Mouse (Mus musculus) CH12.LX (cell line): ENCODE measurements around the gene Gm43552. TPM values are rescaled to one million over a fixed set of nuclear protein-coding genes. Genes with fewer than 3 reads are reported as not detected.

Source experiments
- DNase-seq: peaks from one replicate; pipeline ENCODE4 v3.0.0-alpha.2; 2013; ENCODE audit errors: extremely low read depth
- H3K27ac ChIP-seq: 2 replicates; pipeline ENCODE4 v1.5.1; 2012; ENCODE audit warnings: low read depth, mild to moderate bottlenecking, control low read depth, moderate library complexity; ENCODE audit not compliant: insufficient read depth
- H3K27me3 ChIP-seq: replicated peaks from 2 replicates; pipeline ENCODE3; 2012; ENCODE audit warnings: inconsistent platforms
- H3K36me3 ChIP-seq, 2 experiments: replicated peaks in 1 of 2; 2 replicates each; pipeline versions ENCODE3 to v1.6.1; 2012; ENCODE audit warnings: inconsistent platforms in 1 of 2, low read length in 1 of 2, mild to moderate bottlenecking in 1 of 2, mixed read lengths in 1 of 2, moderate library complexity in 1 of 2; ENCODE audit not compliant: control insufficient read depth in 1 of 2, insufficient read depth in 1 of 2
- H3K4me1 ChIP-seq, 2 experiments: 2 replicates each; pipeline ENCODE4 v1.6.1; 2012; ENCODE audit warnings: inconsistent platforms in 1 of 2, moderate library complexity in 1 of 2; ENCODE audit not compliant: insufficient read depth in 2 of 2, control insufficient read depth in 1 of 2
- H3K4me2 ChIP-seq: 2 replicates; pipeline ENCODE4 v1.6.1; 2012; ENCODE audit warnings: low read depth, mild to moderate bottlenecking, control low read depth; ENCODE audit not compliant: poor library complexity, insufficient read depth, severe bottlenecking
- H3K4me3 ChIP-seq, 3 experiments: fragments of 150-350 bp in 1 of 3; sonication (generic) in 1 of 3; replicated peaks in 1 of 3; 2 replicates each; pipeline versions ENCODE3 to v1.5.1; 2011 to 2012; ENCODE audit warnings: low read depth in 2 of 3, low read length in 2 of 3, mild to moderate bottlenecking in 2 of 3, moderate library complexity in 2 of 3, control low read depth in 1 of 3, improper control_type of control experiment in 1 of 3, inconsistent platforms in 1 of 3, mixed read lengths in 1 of 3; ENCODE audit not compliant: poor library complexity in 1 of 3
- H3K79me2 ChIP-seq: replicated peaks from 2 replicates; pipeline ENCODE4 v1.6.1; 2012; ENCODE audit warnings: mild to moderate bottlenecking, moderate library complexity; ENCODE audit not compliant: control insufficient read depth, poor library complexity, insufficient read depth, severe bottlenecking; ENCODE audit errors: extremely low read depth
- H3K9ac ChIP-seq: 2 replicates; pipeline ENCODE4 v1.6.1; 2012; ENCODE audit warnings: low read depth, mild to moderate bottlenecking, control low read depth, moderate library complexity; ENCODE audit not compliant: insufficient read depth
- H3K9me3 ChIP-seq: replicated peaks from 2 replicates; pipeline ENCODE3; 2012; ENCODE audit warnings: low read length, inconsistent platforms, mixed read lengths
- CTCF ChIP-seq, 2 experiments: IDR thresholded peaks in 1 of 2; conservative IDR thresholded peaks in 1 of 2; 2 replicates each; pipeline ENCODE4 v1.5.1; 2011 to 2012; ENCODE audit warnings: low read depth in 2 of 2, low read length in 2 of 2, improper control_type of control experiment in 1 of 2, inconsistent platforms in 1 of 2, mild to moderate bottlenecking in 1 of 2, moderate library complexity in 1 of 2
- ETS1 ChIP-seq: conservative IDR thresholded peaks from 2 replicates; pipeline ENCODE4 v1.6.1; 2012; ENCODE audit warnings: low read depth, mild to moderate bottlenecking, inconsistent platforms, low read length, improper control_type of control experiment, moderate library complexity
- HCFC1 ChIP-seq: IDR thresholded peaks from 2 replicates; pipeline ENCODE4 v1.6.1; 2012; ENCODE audit warnings: low read depth, mild to moderate bottlenecking, inconsistent platforms, low read length, improper control_type of control experiment
- IRF4 ChIP-seq: IDR thresholded peaks from 2 replicates; pipeline ENCODE4 v1.6.1; 2014; ENCODE audit warnings: low read depth, mild to moderate bottlenecking, inconsistent platforms, low read length, improper control_type of control experiment
- JUN ChIP-seq: IDR thresholded peaks from 2 replicates; pipeline ENCODE4 v1.6.1; 2011; ENCODE audit warnings: low read depth, mild to moderate bottlenecking, low read length, improper control_type of control experiment, moderate library complexity; ENCODE audit not compliant: insufficient read depth
- JUND ChIP-seq: conservative IDR thresholded peaks from 2 replicates; pipeline ENCODE4 v1.6.1; 2011; ENCODE audit warnings: low read depth, low read length, improper control_type of control experiment
- KAT2A ChIP-seq: IDR thresholded peaks from 2 replicates; pipeline ENCODE4 v1.6.1; 2012; ENCODE audit warnings: low read length, improper control_type of control experiment, inconsistent platforms; ENCODE audit not compliant: insufficient replicate concordance
- MAZ ChIP-seq: IDR thresholded peaks from 2 replicates; pipeline ENCODE4 v1.6.1; 2012; ENCODE audit warnings: low read depth, mild to moderate bottlenecking, inconsistent platforms, low read length, improper control_type of control experiment, moderate library complexity
- MEF2A ChIP-seq: IDR thresholded peaks from 2 replicates; pipeline ENCODE4 v1.6.1; 2014; ENCODE audit warnings: low read depth, mild to moderate bottlenecking, inconsistent platforms, low read length, improper control_type of control experiment, borderline replicate concordance
- MYC ChIP-seq: IDR thresholded peaks from 2 replicates; pipeline ENCODE4 v1.6.1; 2011; ENCODE audit warnings: low read depth, mild to moderate bottlenecking, improper control_type of control experiment, low read length
- POLR2A ChIP-seq: IDR thresholded peaks from 2 replicates; pipeline ENCODE4 v1.6.1; 2011; ENCODE audit warnings: low read depth, mild to moderate bottlenecking, improper control_type of control experiment, low read length
- SIN3A ChIP-seq: IDR thresholded peaks from 2 replicates; pipeline ENCODE4 v1.6.1; 2012; ENCODE audit warnings: low read length, improper control_type of control experiment, inconsistent platforms
- SMC3 ChIP-seq: IDR thresholded peaks from 2 replicates; pipeline ENCODE4 v1.6.1; 2011; ENCODE audit warnings: low read depth, low read length, improper control_type of control experiment
- TBP ChIP-seq: conservative IDR thresholded peaks from 2 replicates; pipeline ENCODE4 v1.6.1; 2011; ENCODE audit warnings: low read depth, low read length, improper control_type of control experiment
- ZC3H11A ChIP-seq: IDR thresholded peaks from 2 replicates; pipeline ENCODE4 v1.6.1; 2012; ENCODE audit warnings: low read depth, mild to moderate bottlenecking, inconsistent platforms, low read length, improper control_type of control experiment
- ZMIZ1 ChIP-seq: IDR thresholded peaks from 2 replicates; pipeline ENCODE4 v1.6.1; 2012; ENCODE audit warnings: low read depth, mild to moderate bottlenecking, inconsistent platforms, low read length, improper control_type of control experiment
- ZNF384 ChIP-seq: IDR thresholded peaks from 2 replicates; pipeline ENCODE4 v1.6.1; 2012; ENCODE audit warnings: low read depth, low read length, improper control_type of control experiment, inconsistent platforms
- dilution Hi-C: fragments of 300-500 bp; cut with MboI; formaldehyde crosslinking; loops from 2 replicates; pipeline ENCODE4 v1.14.3; 2020; ENCODE audit warnings: low sequenced_read_pairs; ENCODE audit not compliant: extremely low pct_unique_long_range_greater_than_20kb, extremely low pct_ligation_motif_present
- in situ Hi-C: fragments of 300-500 bp; cut with MboI; formaldehyde crosslinking; loops from 3 replicates; pipeline ENCODE4 v1.14.3; 2019; ENCODE audit warnings: low sequenced_read_pairs, low pct_ligation_motif_present, low pct_unique_long_range_greater_than_20kb, mixed read lengths
- polyA plus RNA-seq: library from polyadenylated mRNA; unstranded; fragments of >175 nt; gene quantifications from 2 replicates; pipeline ENCODE4 v1.2.1, GENCODE M21; 2012; ENCODE audit warnings: low read depth; ENCODE audit not compliant: insufficient read length
- total RNA-seq, 2 experiments: library from RNA; depleted of rRNA; stranded (reverse); fragments of 300-350 nt in 1 of 2; fragments of >200 nt in 1 of 2; gene quantifications; 2 replicates each; pipeline ENCODE4 v1.2.3; 2012 to 2014

The Gm43552 gene
- total and polyA plus RNA-seq, 3 experiments, result 2.1 TPM; not detected in 2

- TF ChIP-seq JUN (no peak), POLR2A (no peak), MYC (no peak), CTCF (conservative IDR thresholded peaks at IDR 0.05 in 1 of 2, IDR thresholded peaks at IDR 0.05 in 1 of 2; ENCODE audit: low read depth in 2 of 2, low read length in 2 of 2) (no peak), ZMIZ1 (no peak), ZC3H11A (no peak), TBP (0 out of 2 replicates have a peak, but pooled peaks have one; percentile 36), SIN3A (peak; percentile 51; the same call in 1 of the 2 replicates)
Measured at GRCm38 (mm10) chr5:65514635-65515278, 22.1 kb upstream of the Gm43552 start (continued).

GRCm38 (mm10) chr5:65513506-65513905 lies 20.9 kb upstream of the Gm43552 start:
- no peak overlapping the region for H3K27ac ChIP-seq
- DNase-seq, result no peak
- H3K36me3 ChIP-seq, result no peaks in the 10 kb centered on the region
- no peaks in the 10 kb centered on the region for H3K27me3 ChIP-seq
- no peak for TF ChIP-seq JUND
- TF ChIP-seq SMC3, result no peak
- TF ChIP-seq POLR2A, result no peak
- TF ChIP-seq ZC3H11A, result no peak
- TF ChIP-seq ZNF384, result no peak
- no peak for TF ChIP-seq MAZ
- no peak for TF ChIP-seq MEF2A
- no peak for TF ChIP-seq HCFC1
- peaks cover 9 to 30% of the 10 kb centered on the region in 2 experiments for H3K4me1 ChIP-seq
- H3K4me2 ChIP-seq, result no peak overlapping the region
- H3K9ac ChIP-seq, result no peak overlapping the region
- dilution Hi-C loops (no loop called here), in situ Hi-C loops (no loop called here)
- peaks cover 10% of the 10 kb centered on the region for H3K9me3 ChIP-seq
- H3K79me2 ChIP-seq, result no peaks in the 10 kb centered on the region
- no peak overlapping the region for H3K4me3 ChIP-seq

- in situ Hi-C loops (no loop called here), dilution Hi-C loops (no loop called here)
- no peak for TF ChIP-seq IRF4
- no peak for TF ChIP-seq ZNF384
- no peak for TF ChIP-seq KAT2A
- no peak for TF ChIP-seq MYC
- no peak for TF ChIP-seq ETS1
- Histone ChIP-seq H3K4me1 (peaks cover 0 to under 1% of the 10 kb centered on the region in 2 experiments; a peak in 2 of 4 replicates), H3K79me2 (no peaks in the 10 kb centered on the region), H3K4me2 (no peak overlapping the region), H3K9ac (no peak overlapping the region), H3K36me3 (no peaks in the 10 kb centered on the region), H3K9me3 (peaks cover 4% of the 10 kb centered on the region), H3K27me3 (peaks cover 5% of the 10 kb centered on the region), H3K4me3 (no peak overlapping the region), H3K27ac (no peak overlapping the region)
- no peak for DNase-seq
Measured at GRCm38 (mm10) chr5:65508395-65508794, 15.8 kb upstream of the Gm43552 start.
